Mouse (Mus musculus): Measurements from ENCODE around the gene Fam107b. TPM values are rescaled to one million over a fixed set of nuclear protein-coding genes. Genes with fewer than 3 reads are reported as not detected.

Gene Fam107b
- polyA plus RNA-seq (2015; fragmentation: Nextera tagmentation; extraction: Ambion mirVana) = 27.0 and 34.0 TPM in 2 replicates

- H3K27ac ChIP-seq (ENCODE audit: low read depth, low read length) = no peak within 1 kb of the TSS
- ATAC-seq = no peak
- no peaks in the 10 kb centered on the region for H3K9me3 ChIP-seq (ENCODE audit: control insufficient read depth, low read length)
- WGBS = 73% methylated on average over 12 of the region's 12 CpGs
- H3K4me2 ChIP-seq (ENCODE audit: low read length) = no peak within 1 kb of the TSS
- H3K9ac ChIP-seq (ENCODE audit: low read depth, low read length) = no peak within 1 kb of the TSS
- H3K36me3 ChIP-seq (ENCODE audit: control insufficient read depth, insufficient read depth, low read length) = no peaks in the 10 kb centered on the region
- no peak within 1 kb of the TSS for H3K4me3 ChIP-seq (ENCODE audit: low read length)
- H3K4me1 ChIP-seq (ENCODE audit: control insufficient read depth, insufficient read depth, low read depth, low read length) = no peaks in the 10 kb centered on the region
- H3K27me3 ChIP-seq (replicated peaks; ENCODE audit: control insufficient read depth, insufficient read depth, low read length) = no peaks in the 10 kb centered on the region
These were observed at the start of gene Fam107b for GRCm38 (mm10) chr2:3570186-3570585. Gene Fam107b (plus strand): TSS chr2:3570488.

DNA sequence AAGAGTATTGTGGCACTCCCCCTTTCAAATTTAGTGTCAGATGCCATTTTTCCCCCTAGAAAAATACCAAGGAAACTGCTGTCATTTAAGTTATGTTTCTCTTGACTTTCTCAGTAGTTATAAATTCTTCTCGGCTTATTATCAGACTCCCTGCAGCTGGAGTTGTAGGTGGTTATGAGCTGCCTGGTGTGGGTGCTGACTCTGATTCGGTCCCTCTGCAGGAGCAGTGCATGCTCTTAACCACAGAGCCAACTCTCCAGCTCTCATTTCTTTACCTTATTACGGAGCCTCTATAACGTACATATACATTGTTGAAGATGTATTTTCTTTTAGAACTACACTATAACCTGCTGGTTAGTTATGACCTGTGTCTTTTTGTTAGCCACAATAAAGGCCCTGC is 47.7 kb upstream of the Fam107b start:
- no peaks in the 10 kb centered on the region for H3K36me3 ChIP-seq (ENCODE audit: control insufficient read depth, insufficient read depth, low read length)

GRCm38 (mm10) chr2:3526288-3526687 is 44.0 kb upstream of the Fam107b start:
- Histone ChIP-seq H3K4me2 (ENCODE audit: low read length) (no peak overlapping the region), H3K9ac (ENCODE audit: low read depth, low read length) (no peak overlapping the region), H3K4me3 (ENCODE audit: low read length) (no peak overlapping the region), H3K36me3 (ENCODE audit: control insufficient read depth, insufficient read depth, low read length) (no peaks in the 10 kb centered on the region), H3K9me3 (ENCODE audit: control insufficient read depth, low read length) (no peaks in the 10 kb centered on the region), H3K27ac (ENCODE audit: low read depth, low read length) (no peak overlapping the region), H3K27me3 (replicated peaks; ENCODE audit: control insufficient read depth, insufficient read depth, low read length) (no peaks in the 10 kb centered on the region), H3K4me1 (ENCODE audit: control insufficient read depth, insufficient read depth, low read depth, low read length) (no peaks in the 10 kb centered on the region)
- ATAC-seq = no peak
- 79% methylated on average over 6 of the region's 6 CpGs for WGBS

More for the DNA sequence above, 47.7 kb upstream of the Fam107b start:
- Histone ChIP-seq H3K27me3 (replicated peaks; ENCODE audit: control insufficient read depth, insufficient read depth, low read length) (no peaks in the 10 kb centered on the region), H3K4me1 (ENCODE audit: control insufficient read depth, insufficient read depth, low read depth, low read length) (no peaks in the 10 kb centered on the region), H3K9me3 (ENCODE audit: control insufficient read depth, low read length) (no peaks in the 10 kb centered on the region), H3K4me2 (ENCODE audit: low read length) (no peak overlapping the region), H3K4me3 (ENCODE audit: low read length) (no peak overlapping the region), H3K9ac (ENCODE audit: low read depth, low read length) (no peak overlapping the region), H3K27ac (ENCODE audit: low read depth, low read length) (no peak overlapping the region)
- WGBS = 86% methylated on average over 4 of the region's 4 CpGs
- ATAC-seq = no peak

- Histone ChIP-seq H3K36me3 (ENCODE audit: control insufficient read depth, insufficient read depth, low read length) (no peaks in the 10 kb centered on the region), H3K27ac (ENCODE audit: low read depth, low read length) (no peak overlapping the region), H3K4me3 (ENCODE audit: low read length) (no peak overlapping the region), H3K9me3 (ENCODE audit: control insufficient read depth, low read length) (no peaks in the 10 kb centered on the region), H3K4me2 (ENCODE audit: low read length) (no peak overlapping the region), H3K4me1 (ENCODE audit: control insufficient read depth, insufficient read depth, low read depth, low read length) (no peaks in the 10 kb centered on the region), H3K27me3 (replicated peaks; ENCODE audit: control insufficient read depth, insufficient read depth, low read length) (no peaks in the 10 kb centered on the region), H3K9ac (ENCODE audit: low read depth, low read length) (no peak overlapping the region)
- WGBS = 63% methylated on average over 9 of the region's 9 CpGs
- ATAC-seq = no peak
These were observed 28.8 kb upstream of the Fam107b start for GRCm38 (mm10) chr2:3541307-3542079.

DNA sequence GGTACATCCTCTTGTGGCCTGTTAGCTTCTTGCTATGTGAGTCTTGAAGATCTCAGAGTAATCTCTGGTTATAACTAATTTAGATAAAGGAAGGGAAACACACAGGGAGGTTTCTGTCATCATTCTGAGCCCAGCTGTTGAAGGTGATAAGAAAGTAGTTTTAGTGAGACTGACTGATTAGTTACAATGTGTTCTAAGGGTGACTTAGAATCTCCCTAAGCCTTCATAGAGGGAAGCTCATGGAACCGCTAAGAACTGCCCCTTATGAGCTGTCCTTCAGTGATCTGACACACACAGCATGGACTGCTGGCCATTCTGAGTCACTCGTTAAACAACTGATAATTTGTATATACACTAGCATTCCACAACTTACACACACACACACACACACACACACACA is 24.2 kb upstream of the Fam107b start:
- H3K9ac ChIP-seq (ENCODE audit: low read depth, low read length) = no peak overlapping the region
- ATAC-seq = no peak
- no peak overlapping the region for H3K4me2 ChIP-seq (ENCODE audit: low read length)
- 75% methylated on average over 2 of the region's 2 CpGs for WGBS
- no peaks in the 10 kb centered on the region for H3K27me3 ChIP-seq (replicated peaks; ENCODE audit: control insufficient read depth, insufficient read depth, low read length)
- H3K4me3 ChIP-seq (ENCODE audit: low read length) = no peak overlapping the region
- H3K4me1 ChIP-seq (ENCODE audit: control insufficient read depth, insufficient read depth, low read depth, low read length) = no peaks in the 10 kb centered on the region
- no peaks in the 10 kb centered on the region for H3K9me3 ChIP-seq (ENCODE audit: control insufficient read depth, low read length)
- no peak overlapping the region for H3K27ac ChIP-seq (ENCODE audit: low read depth, low read length)
- no peaks in the 10 kb centered on the region for H3K36me3 ChIP-seq (ENCODE audit: control insufficient read depth, insufficient read depth, low read length)

- H3K4me3 ChIP-seq (ENCODE audit: low read length) = no peak overlapping the region
- no peak overlapping the region for H3K4me2 ChIP-seq (ENCODE audit: low read length)
- peak; percentile 42; the same call in 1 of the 2 replicates for ATAC-seq
- no peaks in the 10 kb centered on the region for H3K27me3 ChIP-seq (replicated peaks; ENCODE audit: control insufficient read depth, insufficient read depth, low read length)
- WGBS = 0% methylated on average over 4 of the region's 4 CpGs
- H3K9me3 ChIP-seq (ENCODE audit: control insufficient read depth, low read length) = no peaks in the 10 kb centered on the region
- no peak overlapping the region for H3K9ac ChIP-seq (ENCODE audit: low read depth, low read length)
- no peaks in the 10 kb centered on the region for H3K36me3 ChIP-seq (ENCODE audit: control insufficient read depth, insufficient read depth, low read length)
- H3K4me1 ChIP-seq (ENCODE audit: control insufficient read depth, insufficient read depth, low read depth, low read length) = no peaks in the 10 kb centered on the region
- H3K27ac ChIP-seq (ENCODE audit: low read depth, low read length) = no peak overlapping the region
These were observed 23.7 kb upstream of the Fam107b start for GRCm38 (mm10) chr2:3546588-3546987.

- H3K27ac ChIP-seq (ENCODE audit: low read depth, low read length) = no peak overlapping the region
- H3K27me3 ChIP-seq (replicated peaks; ENCODE audit: control insufficient read depth, insufficient read depth, low read length) = no peaks in the 10 kb centered on the region
- no peak overlapping the region for H3K4me3 ChIP-seq (ENCODE audit: low read length)
- H3K9me3 ChIP-seq (ENCODE audit: control insufficient read depth, low read length) = no peaks in the 10 kb centered on the region
- H3K9ac ChIP-seq (ENCODE audit: low read depth, low read length) = no peak overlapping the region
- H3K4me1 ChIP-seq (ENCODE audit: control insufficient read depth, insufficient read depth, low read depth, low read length) = no peaks in the 10 kb centered on the region
- no peaks in the 10 kb centered on the region for H3K36me3 ChIP-seq (ENCODE audit: control insufficient read depth, insufficient read depth, low read length)
- ATAC-seq = no peak
- H3K4me2 ChIP-seq (ENCODE audit: low read length) = no peak overlapping the region
- WGBS = 89% methylated on average over 11 of the region's 11 CpGs
These were observed 318 bp downstream of the Fam107b start for GRCm38 (mm10) chr2:3570606-3571005.

DNA sequence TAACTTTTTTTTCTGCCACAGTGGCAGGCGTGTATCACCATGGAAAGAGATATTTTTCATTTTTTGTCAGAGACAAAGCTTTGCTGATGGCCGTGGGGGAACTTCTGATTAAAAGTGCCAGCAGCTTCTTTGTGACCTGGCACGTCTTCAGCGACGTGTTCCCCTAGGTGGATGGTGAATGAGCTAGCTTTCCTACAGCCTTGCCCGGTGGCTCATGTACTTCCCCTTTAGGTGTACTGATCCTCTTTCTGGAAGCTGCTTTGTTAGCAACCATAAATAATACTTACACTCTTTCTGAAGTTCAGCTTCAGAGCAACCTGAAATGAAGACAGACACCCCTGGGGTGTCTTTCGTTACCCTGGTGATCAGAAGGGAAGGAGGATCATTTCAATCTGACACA is 3.6 kb downstream of the Fam107b start:
- Histone ChIP-seq H3K4me3 (ENCODE audit: low read length) (no peak overlapping the region), H3K9me3 (ENCODE audit: control insufficient read depth, low read length) (no peaks in the 10 kb centered on the region), H3K36me3 (ENCODE audit: control insufficient read depth, insufficient read depth, low read length) (no peaks in the 10 kb centered on the region), H3K9ac (ENCODE audit: low read depth, low read length) (no peak overlapping the region), H3K4me2 (ENCODE audit: low read length) (no peak overlapping the region), H3K27ac (ENCODE audit: low read depth, low read length) (no peak overlapping the region), H3K27me3 (replicated peaks; ENCODE audit: control insufficient read depth, insufficient read depth, low read length) (no peaks in the 10 kb centered on the region), H3K4me1 (ENCODE audit: control insufficient read depth, insufficient read depth, low read depth, low read length) (no peaks in the 10 kb centered on the region)
- 76% methylated on average over 7 of the region's 7 CpGs for WGBS
- ATAC-seq = no peak

DNA sequence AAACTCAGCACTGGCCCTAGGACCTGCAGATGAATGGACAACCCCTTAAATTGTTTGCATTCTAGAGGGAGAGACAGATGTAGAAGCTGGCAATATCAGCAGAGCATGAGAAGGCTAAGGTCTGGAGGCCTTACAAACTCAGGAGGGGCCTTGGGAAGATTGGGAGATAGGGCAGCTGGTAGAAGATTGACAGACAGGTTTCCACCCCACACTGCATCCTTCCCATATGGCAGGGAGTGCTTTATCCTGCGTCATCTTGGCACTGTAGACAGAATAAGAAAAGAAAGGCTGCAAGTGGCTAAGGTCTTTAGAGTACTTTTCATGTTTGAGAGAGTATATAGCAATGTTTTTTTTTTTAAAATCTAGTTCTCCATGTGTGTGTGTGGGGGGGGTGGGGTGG is 4.9 kb downstream of the Fam107b start:
- no peak for ATAC-seq
- Histone ChIP-seq H3K27me3 (replicated peaks; ENCODE audit: control insufficient read depth, insufficient read depth, low read length) (no peaks in the 10 kb centered on the region), H3K9me3 (ENCODE audit: control insufficient read depth, low read length) (no peaks in the 10 kb centered on the region), H3K4me3 (ENCODE audit: low read length) (no peak overlapping the region), H3K4me2 (ENCODE audit: low read length) (no peak overlapping the region), H3K9ac (ENCODE audit: low read depth, low read length) (no peak overlapping the region), H3K27ac (ENCODE audit: low read depth, low read length) (no peak overlapping the region), H3K4me1 (ENCODE audit: control insufficient read depth, insufficient read depth, low read depth, low read length) (no peaks in the 10 kb centered on the region), H3K36me3 (ENCODE audit: control insufficient read depth, insufficient read depth, low read length) (no peaks in the 10 kb centered on the region)
- WGBS = 93% methylated on average over 1 of the region's 1 CpGs
